Mouse (Mus musculus): ENCODE data around the gene Gna14.

Gna14 gene

DNA sequence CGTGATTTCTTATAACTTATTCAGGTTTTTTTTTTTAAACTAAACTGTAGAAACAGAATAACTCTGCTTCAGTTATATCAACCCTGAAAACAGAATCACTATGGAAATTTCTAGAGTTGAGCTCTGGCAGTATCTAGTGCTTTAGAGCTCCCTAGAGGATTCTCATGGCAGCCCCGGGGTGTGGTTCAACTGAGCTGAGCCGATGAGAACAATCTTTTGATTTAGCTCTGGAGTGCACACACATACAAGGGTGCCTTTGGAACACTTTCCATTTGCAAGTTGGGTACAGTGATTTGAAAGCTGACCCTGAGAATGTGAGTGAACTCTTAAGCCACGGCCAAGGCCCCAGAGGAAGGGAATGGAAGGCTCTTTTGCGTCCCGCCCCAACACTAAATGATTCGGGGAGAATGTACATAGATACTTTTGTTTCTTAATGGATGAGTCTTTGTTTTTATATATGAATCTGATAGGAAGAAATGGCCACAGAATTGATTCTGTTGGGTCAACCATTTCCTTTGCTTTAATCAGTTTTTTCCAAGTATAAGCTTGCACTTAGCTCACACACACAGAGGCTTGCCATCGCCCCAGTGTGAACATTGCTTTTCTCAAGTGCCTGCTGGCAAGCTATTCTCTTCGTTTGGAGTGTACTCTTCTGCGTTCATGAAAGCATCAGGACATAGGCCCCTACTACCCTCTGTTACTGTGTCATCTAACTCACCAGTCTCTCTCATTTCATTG is 75.0 kb downstream of the Gna14 start:
- no peak for DNase-seq (ENCODE audit: extremely low read depth, insufficient read length, low spot score)

DNA sequence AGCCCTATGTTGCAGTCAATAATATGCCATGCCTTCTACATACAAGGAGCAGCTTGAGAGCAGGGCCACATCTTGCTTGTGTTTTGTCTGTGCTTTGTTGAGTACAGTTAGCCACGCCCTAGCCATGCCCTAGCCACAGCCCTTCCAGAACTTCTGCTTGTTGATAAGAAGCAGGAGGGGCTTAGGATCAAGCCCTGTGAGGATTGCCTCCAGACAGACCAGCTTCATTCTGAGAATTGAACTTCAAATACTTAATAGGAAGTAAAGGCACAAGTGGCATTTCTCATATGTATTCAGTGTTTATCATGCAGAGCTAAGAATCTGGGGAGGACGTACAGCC is 75.5 kb downstream of the Gna14 start:
- no peak for DNase-seq (ENCODE audit: extremely low read depth, insufficient read length, low spot score)

DNA sequence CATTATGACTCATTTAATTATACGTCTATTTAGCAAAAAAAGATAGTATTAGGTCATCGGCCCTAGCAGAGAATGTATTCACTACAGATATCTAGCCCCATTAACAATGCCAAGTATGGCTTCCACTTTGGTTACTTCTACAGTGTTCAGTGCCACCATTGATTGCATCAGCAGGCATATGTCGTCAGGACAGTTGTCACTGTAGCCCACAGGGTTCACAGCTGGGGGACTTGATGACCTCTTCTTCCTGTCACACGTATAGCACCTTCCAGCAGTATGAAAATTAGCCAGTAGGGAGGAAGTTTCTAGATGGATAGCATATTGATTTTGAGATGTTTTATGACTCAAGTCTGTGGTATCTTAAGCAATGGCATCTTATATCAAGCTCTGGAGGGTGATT is 78.6 kb downstream of the Gna14 start:
- DNase-seq (ENCODE audit: extremely low read depth, insufficient read length, low spot score) = no peak

- no peak for DNase-seq (ENCODE audit: extremely low read depth, insufficient read length, low spot score)
Measured at GRCm38 (mm10) chr19:16518569-16518968, 83.0 kb downstream of the Gna14 start.

- DNase-seq (ENCODE audit: extremely low read depth, insufficient read length, low spot score) = no peak
Measured at GRCm38 (mm10) chr19:16520608-16521007, 85.0 kb downstream of the Gna14 start.

DNA sequence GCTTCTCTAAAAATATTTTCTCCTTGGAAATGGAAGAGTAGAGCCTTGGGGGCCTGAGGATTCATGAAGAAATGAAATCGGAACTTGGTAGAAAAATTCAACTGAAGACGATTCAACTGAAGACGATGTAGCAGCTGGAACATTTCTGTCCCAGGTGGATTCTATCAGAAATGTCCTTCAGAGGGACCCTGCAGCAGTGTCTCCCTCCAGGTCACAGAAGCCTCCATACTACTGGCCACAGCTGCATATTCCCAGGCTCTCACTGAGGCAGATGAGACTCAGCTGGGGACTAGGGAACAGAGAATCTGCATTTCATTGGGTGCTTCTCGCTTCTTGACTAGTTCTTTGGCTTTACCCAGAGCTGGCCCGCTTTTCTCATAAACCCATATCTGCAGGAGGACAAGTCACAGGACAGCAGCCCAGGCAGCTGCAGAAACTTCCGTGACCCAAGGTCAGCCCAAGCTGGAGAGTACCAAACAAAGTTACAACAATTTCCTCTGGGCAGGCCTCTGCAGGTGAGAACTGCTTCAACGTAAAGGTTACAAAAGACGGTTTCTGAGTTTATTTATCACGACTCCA is 90.8 kb downstream of the Gna14 start:
- no peak for DNase-seq (ENCODE audit: extremely low read depth, insufficient read length, low spot score)

DNA sequence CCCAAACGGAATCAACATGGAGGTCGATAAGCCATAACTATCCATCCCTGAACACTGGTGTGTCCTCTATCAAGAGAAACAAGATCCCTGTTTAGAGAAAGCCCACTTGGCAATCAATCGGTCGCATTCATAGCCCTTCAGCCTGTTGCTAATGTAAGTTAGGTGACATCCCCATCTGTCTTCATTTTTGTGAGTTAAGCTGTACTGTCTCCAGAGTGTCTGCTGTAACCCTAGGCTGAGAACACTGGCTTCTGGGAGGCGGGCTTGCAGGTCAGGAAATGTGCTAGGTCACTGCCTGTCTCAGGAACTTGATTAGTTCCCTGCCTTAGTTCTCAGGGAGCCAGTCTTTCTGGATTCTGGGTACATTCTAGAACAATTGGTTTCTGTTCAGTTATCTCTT is 91.5 kb downstream of the Gna14 start:
- no peak for DNase-seq (ENCODE audit: extremely low read depth, insufficient read length, low spot score)

DNA sequence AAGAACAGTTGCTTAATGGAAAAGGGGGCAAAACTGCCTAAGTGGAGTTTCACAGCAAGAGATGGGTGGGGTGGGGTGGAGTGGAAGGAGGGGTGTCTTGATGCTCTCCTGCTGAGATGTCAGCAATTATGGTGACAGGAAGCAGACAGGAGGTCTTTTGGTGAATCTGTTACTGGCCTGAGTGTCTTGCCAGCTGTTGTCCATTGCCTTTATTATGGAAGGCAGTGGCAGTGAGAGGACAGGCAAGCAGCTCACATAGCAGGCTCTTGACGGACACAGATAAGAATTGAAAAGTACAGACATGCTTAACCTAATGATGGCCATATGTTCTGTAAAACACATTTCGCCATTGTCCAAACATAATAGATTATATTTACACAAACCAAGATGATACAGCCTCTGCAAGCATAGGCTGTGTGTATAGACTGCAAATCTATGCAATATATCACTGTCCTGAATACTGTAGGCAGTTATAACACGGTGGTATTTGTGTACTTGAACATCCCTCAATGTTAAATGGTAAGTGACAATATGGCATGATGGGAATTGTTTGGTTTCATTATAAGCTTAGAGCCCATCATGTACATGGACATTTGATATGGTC is 92.8 kb downstream of the Gna14 start:
- no peak for DNase-seq (ENCODE audit: extremely low read depth, insufficient read length, low spot score)

GRCm38 (mm10) chr19:16529293-16529920 is 93.8 kb downstream of the Gna14 start:
- DNase-seq (ENCODE audit: extremely low read depth, insufficient read length, low spot score) = no peak

DNA sequence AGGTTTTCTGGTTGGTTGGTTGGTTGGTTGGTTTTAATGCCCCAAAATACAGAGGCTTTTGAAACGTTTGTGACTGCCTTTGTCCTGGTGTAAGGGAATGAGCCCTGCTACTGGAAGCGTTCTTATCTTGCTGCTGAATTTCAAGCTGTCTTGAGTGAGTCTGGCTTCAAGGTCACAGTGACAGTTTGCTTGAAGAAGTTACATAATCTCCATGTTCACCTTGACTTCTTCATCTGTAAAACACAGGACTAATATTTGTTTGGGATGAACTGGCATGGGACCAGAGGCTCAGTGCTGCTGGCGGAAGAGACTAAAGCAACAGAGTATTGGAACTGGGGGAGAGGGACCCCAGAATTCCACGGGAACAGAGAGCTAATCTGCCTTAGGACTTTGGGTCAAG is 94.4 kb downstream of the Gna14 start:
- DNase-seq (ENCODE audit: extremely low read depth, insufficient read length, low spot score) = no peak

DNA sequence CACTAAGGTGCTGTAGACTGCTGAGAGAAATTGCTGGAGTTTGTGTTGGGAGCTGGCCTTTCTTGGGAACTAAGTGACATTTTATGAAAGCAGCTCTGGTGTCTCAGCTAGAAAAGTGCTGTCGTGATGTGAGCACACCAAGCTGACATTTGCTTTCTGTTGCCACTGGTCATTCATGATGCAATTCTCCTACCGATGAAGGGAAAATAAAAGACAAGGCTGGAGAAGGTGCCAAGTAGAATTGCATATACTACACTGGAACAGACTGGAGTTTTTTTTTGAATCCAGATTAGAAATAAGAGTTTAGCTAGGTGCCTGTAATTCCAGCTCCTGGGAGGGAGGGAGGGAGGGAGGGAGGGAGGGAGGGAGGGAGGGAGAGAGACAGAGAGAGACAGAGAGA is 98.7 kb downstream of the Gna14 start:
- DNase-seq (ENCODE audit: extremely low read depth, insufficient read length, low spot score) = no peak

- no peak for DNase-seq (ENCODE audit: extremely low read depth, insufficient read length, low spot score)
Measured at GRCm38 (mm10) chr19:16538416-16538815, 102.9 kb downstream of the Gna14 start.

DNA sequence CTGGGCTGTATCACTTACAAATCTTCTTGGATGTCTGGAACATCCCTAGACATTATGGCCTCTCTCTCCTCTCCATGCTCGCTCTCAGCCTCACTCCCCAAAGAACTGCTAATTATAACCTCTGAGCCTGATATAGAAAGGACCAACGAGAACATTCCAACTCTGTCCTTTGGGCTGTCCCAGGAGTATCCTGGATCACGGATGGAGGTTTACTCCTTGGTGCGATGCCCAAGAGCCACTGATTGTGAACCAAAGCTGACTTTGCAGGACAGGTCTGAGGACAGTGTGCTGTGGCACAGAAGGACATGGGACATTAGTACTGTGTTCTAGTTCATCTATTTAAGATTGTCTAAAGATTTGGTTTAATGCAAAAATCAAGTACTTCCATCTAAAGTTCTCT is 108.1 kb downstream of the Gna14 start:
- DNase-seq (ENCODE audit: extremely low read depth, insufficient read length, low spot score) = no peak

- no peak for DNase-seq (ENCODE audit: extremely low read depth, insufficient read length, low spot score)
Measured at GRCm38 (mm10) chr19:16556988-16557387, 121.4 kb downstream of the Gna14 start.

- DNase-seq (ENCODE audit: extremely low read depth, insufficient read length, low spot score) = no peak
Measured at GRCm38 (mm10) chr19:16557971-16558370, 122.4 kb downstream of the Gna14 start.

- DNase-seq (ENCODE audit: extremely low read depth, insufficient read length, low spot score) = peak; percentile 14
Measured at GRCm38 (mm10) chr19:16558570-16558969, 123.0 kb downstream of the Gna14 start.

DNA sequence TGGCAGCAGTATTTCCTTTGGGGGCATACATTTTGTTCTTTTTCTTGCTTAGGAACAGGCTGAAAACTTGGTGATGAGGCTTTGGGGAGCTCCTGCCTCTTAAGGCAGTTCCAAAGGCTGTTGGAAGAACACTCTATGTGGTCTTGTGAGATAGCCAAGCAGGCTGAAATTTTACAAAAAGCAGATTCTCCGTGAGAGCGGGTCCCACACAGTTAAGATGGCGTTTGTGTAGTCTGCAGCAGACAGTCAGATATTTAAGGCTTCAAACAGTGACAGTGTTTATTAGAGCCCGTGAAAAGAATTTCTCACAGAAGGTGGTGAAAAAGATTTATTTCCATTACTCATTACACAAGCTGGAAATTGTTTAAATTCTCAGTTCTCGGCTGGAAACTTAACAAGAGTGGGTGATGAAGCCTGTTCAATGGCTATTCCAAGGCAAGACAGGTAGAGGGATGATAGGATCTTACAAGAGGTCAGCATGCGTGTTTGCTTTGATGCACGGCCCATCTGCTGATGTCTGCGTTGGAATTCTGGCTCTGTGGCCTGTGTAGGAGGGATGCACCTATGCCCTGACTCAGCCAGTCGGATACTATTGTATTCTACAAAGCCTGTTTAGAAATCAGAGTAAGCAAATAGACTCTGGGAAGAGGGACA is 123.8 kb downstream of the Gna14 start:
- no peak for DNase-seq (ENCODE audit: extremely low read depth, insufficient read length, low spot score)

DNA sequence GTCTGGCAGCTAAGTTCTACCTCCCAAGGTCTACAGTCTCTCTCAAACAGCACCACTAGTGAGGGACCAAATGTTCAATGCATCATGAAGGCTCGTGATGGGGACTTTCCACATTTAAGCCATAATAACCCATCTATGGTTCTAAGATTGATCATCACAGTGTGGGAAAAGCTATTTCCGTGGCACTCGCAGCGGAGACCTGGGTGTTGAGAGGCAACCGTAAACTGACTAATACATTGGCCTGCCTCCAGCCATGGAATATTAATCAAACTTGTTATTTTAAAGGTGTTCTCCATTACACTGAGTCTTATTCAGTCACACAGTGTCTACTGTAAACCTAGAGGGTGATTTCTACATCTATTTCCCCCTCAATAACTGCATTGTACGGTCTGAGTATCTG is 127.1 kb downstream of the Gna14 start:
- no peak for DNase-seq (ENCODE audit: extremely low read depth, insufficient read length, low spot score)

GRCm38 (mm10) chr19:16576790-16577189 is 141.2 kb downstream of the Gna14 start:
- DNase-seq (ENCODE audit: extremely low read depth, insufficient read length, low spot score) = no peak

GRCm38 (mm10) chr19:16579656-16580260 is 144.2 kb downstream of the Gna14 start:
- DNase-seq (ENCODE audit: extremely low read depth, insufficient read length, low spot score) = no peak

DNA sequence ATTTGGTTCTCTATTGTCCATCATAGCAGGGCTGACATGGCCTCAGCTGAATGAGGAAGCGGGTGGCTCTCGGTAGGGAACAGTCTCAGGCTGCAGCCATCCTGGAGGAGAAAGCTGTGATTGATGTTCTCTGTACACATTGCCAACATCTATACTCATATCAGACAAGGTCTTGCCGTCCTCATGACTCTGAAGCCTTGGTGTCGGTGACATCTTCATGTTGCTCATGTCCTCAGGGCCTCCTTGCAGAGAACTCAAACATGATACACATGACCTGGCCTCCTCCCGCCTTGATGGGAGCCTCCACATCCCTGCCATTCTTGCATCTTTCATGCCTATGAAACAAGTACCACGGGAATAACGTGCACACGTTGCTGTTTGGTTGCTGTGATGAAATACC is 144.9 kb downstream of the Gna14 start:
- DNase-seq (ENCODE audit: extremely low read depth, insufficient read length, low spot score) = no peak
